Mouse (Mus musculus) lung, adult 2 months (tissue): Measurements from ENCODE around the gene Aip.

ENCODE experiments used
- CTCF ChIP-seq: fragments of 200-500 bp; IDR thresholded peaks from 2 replicates; pipeline ENCODE4 v1.5.1; 2011; ENCODE audit warnings: mild to moderate bottlenecking, low read length, control low read depth; ENCODE audit not compliant: insufficient read depth
- POLR2A ChIP-seq: fragments of 200-500 bp; IDR thresholded peaks from 2 replicates; pipeline ENCODE4 v1.6.1; 2011; ENCODE audit warnings: low read depth, mild to moderate bottlenecking, control low read depth, low read length, borderline replicate concordance; ENCODE audit errors: extremely low read depth

DNA sequence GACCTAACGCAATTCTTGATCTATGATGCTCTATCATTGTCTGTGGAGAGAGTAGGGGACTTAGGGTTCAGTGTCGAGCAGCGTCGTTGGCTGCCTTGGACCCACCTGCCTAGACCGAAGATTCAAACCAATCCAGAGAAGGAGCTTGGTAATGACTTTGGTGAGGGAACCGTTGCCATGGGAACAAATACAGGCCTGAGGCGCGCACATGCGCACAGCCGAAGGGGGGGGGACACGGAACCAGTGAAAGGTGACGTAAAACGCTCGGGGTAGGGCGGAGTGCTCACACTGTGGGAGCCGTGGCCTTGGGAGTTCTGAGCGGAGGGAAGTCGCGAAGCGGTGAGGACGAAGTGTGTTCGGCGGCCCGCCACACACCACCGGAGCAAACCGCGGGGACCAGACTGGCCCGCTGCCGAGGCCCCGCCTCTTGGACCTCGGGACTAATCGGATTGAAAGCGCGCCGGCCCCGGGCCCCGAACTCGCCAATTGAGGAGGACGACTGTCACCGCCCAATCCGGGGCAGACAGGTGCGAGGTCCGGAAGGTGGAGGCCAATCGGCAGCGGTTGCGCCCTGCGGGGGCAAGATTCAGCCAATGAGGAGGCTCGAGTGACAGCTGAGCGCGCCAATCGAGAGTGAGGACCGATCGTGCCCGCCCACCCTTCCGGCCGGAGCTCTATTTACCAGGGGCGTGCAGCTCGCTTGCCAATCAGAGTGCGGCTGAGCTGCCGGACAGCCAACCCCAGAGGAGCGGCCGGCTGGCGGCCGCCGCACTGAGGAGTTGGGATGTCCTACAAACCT, 28.8 kb downstream of the Aip start, which contains the start of gene Cdk2ap2:
- peak; percentile 77; the same call in 1 of the 2 replicates for TF ChIP-seq POLR2A
- TF ChIP-seq CTCF: no peak
